Mouse (Mus musculus) heart, adult 2 months (tissue): ENCODE results near the gene Rgs9.

ENCODE experiments used
- CTCF ChIP-seq: fragments of 200-600 bp; IDR thresholded peaks from 2 replicates; pipeline ENCODE4 v1.8.1; 2022; ENCODE audit warnings: antibody characterized with exemption, mild to moderate bottlenecking, moderate library complexity
- EP300 ChIP-seq: fragments of 200-500 bp; IDR thresholded peaks from 2 replicates; pipeline ENCODE4 v1.6.1; 2011; ENCODE audit warnings: low read depth, low read length, control low read depth; ENCODE audit not compliant: insufficient read depth
- POLR2A ChIP-seq: fragments of 200-500 bp; IDR thresholded peaks from 2 replicates; pipeline ENCODE4 v1.6.1; 2011; ENCODE audit warnings: mild to moderate bottlenecking, low read depth, low read length, control low read depth; ENCODE audit not compliant: insufficient read depth

DNA sequence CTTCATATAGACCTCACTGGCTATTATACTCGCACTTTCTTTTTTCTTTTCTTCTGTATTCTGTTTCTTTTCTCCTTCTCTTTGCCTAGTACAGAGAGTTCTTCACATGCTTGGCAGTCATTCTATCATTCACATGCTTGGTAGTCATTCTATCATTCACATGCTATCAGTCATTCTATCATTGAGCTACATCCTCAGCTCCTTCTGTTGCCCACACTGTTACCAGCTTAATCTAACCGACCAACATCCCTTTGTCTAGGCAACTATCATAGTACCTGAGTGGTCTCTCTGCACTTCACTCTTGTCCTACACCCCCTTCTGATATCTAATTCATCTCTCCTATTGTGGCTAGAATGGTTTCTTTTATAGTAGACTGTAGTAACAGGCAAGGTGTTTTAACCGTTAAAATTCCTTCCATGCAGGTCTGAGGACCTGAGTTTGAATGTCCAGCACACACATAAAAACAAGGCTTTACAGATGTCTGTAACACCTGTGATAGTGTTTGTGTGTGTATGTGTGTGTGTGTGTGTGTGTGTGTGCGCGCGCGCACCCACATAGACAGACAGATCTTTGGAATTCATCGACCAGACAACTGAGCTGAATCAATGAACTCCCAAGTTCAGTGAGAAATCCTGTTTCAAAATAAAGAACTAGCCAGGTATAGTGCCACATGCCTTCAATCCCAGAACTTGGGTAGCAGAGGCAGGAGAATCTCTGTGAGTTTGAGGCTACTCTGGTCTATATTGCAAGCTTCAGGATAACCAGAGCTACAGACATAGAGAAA is 41.4 kb upstream of the Rgs9 start:
- TF ChIP-seq POLR2A (no peak), CTCF (no peak), EP300 (no peak)
